Mouse (Mus musculus): ENCODE measurements around the gene Zfp428.

Gene Zfp428

DNA sequence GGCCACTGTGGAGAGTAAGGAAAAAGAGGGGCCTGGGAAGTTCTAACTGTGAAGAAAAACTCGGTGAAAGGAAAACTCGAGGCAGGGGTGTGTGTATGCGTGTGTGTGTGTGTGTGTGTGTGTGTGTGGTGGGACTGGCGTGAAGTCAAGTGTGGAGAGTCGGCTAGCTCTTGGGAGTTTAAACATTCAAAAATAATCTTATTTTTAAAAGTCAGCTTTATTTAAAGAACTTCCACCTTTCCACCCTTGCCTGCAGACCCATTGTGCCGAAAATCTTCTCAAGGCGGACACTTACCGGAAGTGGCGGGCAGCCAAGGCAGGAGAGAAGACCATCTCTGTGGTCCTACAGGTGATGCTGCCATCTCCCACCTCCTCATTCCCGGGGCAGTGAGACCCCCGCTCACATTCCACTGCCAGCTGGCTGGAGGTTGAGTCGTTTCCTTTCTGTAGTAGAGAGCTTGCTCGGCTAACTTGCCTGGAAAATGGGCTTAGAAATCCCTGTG lies 40.8 kb downstream of the Zfp428 start:
- no peak for DNase-seq (ENCODE audit: low spot score in 2 of 2)

DNA sequence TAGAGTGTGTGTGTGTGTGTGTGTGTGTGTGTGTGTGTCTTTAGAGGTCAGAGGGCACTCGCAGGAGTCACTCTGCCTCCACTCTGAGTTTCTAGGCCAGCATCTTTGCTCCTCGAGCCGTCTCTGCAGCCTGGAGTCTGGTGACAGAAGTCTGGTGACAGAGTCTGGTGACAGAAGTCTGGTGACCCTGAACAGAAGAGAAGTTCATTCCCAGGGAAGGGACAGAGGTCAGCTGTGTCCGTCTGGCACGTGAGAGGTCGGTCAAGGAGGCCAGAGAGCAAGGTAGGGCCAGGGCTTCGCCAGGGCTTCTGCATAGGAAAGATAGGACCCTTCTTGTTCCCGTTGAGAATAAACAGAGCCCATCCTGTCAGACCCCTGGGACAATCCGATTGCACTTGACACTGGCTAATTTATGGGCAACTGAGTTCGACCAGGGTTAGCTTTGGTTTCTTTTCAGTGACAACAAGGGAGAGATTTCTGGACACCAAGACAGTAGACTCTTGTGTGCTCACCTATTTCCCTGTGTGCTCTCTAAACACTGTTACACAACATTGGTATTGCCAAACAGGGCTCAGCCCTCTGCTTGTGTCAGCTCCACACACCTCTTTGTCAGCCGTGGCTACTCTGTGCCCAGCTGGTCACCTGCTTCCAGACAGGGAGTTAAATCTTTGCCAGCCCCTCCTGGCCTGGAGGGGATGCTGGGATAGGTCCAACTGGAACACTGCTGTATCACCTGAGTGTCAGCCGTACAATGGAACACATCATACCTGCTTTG lies 45.4 kb downstream of the Zfp428 start:
- no peak for DNase-seq (ENCODE audit: low spot score in 2 of 2)

DNA sequence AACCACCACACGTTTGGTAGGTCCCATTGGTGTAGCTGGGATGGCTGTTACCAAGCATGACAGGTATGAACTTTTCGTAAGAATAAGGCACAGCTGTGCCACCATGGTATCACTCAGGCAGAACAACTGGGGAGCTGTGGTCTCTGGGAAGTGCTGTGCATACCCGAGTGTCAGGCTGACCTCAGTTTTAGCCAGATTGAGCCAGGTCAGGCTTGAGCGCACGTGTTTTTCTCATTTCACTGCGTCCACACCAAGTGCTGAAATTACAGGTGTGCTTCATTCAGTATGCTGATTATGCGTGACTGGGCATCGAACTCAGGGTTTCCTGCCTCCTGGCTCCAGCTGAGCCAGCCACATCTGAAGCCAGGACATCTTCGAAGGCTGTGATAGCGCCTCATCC lies 49.0 kb downstream of the Zfp428 start:
- no peak for DNase-seq (ENCODE audit: low spot score in 2 of 2)

DNA sequence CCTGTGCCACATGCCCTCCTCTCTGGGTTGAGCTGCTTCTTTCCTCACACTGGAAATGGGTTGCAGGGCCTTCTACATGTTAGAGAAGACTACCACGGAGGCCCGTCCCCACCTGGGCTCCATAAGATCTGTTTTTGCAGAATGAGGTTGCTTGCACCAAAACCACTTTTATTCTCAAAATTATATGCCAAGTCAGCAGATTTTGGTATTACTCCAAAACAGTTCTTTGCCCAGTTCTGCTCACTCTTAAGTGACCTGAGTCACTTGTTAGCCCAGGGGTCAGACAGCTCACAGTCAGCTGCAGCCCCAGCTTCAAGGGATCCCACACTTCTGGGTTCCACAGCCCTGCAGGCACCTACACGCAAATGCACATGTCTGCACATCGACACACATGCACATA lies 54.6 kb downstream of the Zfp428 start:
- no peak for DNase-seq (ENCODE audit: low spot score in 2 of 2)

DNA sequence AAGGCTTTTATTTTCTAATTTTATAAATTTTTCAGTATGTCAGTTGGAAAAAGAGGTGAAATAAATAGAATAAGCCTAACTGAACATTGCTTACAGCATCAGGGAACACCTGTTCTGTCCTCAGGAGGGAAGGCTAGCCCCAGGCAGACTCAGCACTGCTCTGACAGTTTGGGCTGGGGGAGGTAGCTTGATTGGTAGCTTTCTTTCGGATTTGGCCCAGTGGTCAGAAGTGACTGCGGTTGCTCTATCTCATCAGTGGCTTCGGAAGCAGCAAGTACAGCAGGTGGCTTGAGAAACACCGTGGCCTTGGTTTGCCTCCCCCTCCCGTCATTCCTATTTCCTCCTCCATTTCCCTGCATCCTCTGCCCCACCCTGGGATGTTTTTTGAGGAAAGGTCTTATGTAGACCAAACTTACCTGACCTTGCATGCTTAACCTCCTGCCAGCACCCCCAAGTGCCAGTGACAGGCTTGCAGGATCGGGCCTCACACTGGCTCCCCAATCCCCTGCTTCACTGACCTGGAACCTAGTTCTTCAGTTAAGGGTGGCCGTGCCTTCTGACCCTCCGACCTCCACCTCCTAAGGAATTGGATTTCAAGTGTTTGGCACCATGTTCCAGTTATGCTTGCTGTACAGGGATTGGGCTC lies 56.5 kb downstream of the Zfp428 start:
- DNase-seq (ENCODE audit: low spot score in 2 of 2): no peak

DNA sequence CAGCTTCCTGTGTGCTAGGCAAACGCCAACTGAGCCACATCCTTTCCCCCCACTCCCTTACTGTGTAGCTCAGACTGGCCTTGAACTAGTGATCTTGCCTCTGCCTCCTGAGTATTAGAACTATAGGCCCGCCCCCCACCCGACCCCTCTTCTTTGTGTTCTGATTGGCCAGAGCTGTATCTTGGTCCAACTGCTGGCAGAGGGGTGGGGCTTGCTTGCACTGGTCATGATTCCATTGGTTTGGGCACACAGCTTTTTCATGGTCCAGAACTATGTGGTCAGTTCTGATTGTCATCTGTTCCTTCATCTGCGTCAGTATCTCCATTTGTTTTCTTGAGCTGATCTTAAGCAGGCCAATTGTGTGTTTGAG lies 57.0 kb downstream of the Zfp428 start:
- no peak for DNase-seq (ENCODE audit: low spot score in 2 of 2)

DNA sequence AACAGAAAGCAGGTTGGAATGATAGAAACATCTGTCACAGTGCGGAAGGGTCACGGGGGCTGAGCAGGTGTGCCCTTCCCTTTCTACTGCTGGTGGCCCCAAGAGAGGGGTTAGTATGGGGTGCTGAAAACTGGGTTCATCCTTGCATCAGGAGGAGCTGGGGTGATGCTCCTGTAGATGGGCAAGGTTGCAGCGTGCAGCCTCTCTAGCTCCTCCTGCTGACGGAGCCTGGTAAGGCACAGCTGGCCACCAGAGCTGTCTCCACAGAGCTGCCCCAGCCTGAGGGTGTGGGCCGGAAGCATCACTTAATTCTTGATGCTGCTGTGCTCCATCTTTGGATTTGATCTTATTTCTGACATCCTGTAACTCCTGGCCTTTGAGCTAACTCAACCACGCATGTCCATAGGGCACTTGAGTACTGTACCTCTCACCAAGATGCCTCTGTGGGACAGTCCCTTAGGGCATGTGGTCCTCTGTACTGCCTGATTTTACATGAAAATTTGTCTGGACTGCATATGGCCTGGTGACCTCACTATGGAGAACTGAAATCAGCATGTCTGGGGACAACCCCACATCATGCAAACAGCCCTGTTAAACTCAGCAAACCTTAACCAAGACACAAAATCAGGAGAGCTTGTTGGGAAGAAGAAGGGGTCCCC lies 57.9 kb downstream of the Zfp428 start:
- peak; percentile 58 to 81 for DNase-seq (ENCODE audit: low spot score in 2 of 2)
